Mouse (Mus musculus) stomach, postnatal 0 days (tissue): ENCODE results near the gene Snrnp35. TPM values are rescaled to one million over a fixed set of nuclear protein-coding genes. Genes with fewer than 3 reads are reported as not detected.
A peak's percentile ranks its signal among the peaks of the same experiment; 100 is the strongest.

Source experiments
- ATAC-seq: fragments of 200-750 bp; cut with Nextera tagmentation; 2 replicates; pipeline ENCODE4 v1.8.0; 2017; ENCODE audit not compliant: low FRiP score, low TSS enrichment
- DNase-seq: peaks from one replicate; pipeline ENCODE4 v3.0.0-alpha.2; 2016; ENCODE audit warnings: low spot score
- H3K27ac ChIP-seq: fragments of 300-500 bp; sonication (generic); replicated peaks from 2 replicates; pipeline ENCODE4 v1.5.1; 2014; ENCODE audit warnings: mild to moderate bottlenecking, control low read depth
- H3K27me3 ChIP-seq: fragments of 300-500 bp; sonication (generic); 2 replicates; pipeline ENCODE4 v1.6.1; 2014; ENCODE audit warnings: low read length; ENCODE audit not compliant: control insufficient read depth, insufficient read depth
- H3K36me3 ChIP-seq: fragments of 300-500 bp; sonication (generic); 2 replicates; pipeline ENCODE4 v1.6.1; 2014; ENCODE audit warnings: low read length, mixed read lengths; ENCODE audit not compliant: control insufficient read depth, insufficient read depth
- H3K4me1 ChIP-seq: fragments of 300-500 bp; sonication (generic); replicated peaks from 2 replicates; pipeline ENCODE4 v1.6.1; 2014; ENCODE audit warnings: antibody characterized with exemption; ENCODE audit not compliant: control insufficient read depth, insufficient read depth
- H3K4me2 ChIP-seq: fragments of 300-500 bp; sonication (generic); replicated peaks from 2 replicates; pipeline ENCODE4 v1.6.1; 2014; ENCODE audit warnings: low read depth, mild to moderate bottlenecking, control low read depth, moderate library complexity
- H3K4me3 ChIP-seq: fragments of 300-500 bp; sonication (generic); 2 replicates; pipeline ENCODE4 v1.5.1; 2014; ENCODE audit warnings: low read depth, low read length, control low read depth
- H3K9ac ChIP-seq: fragments of 300-500 bp; sonication (generic); 2 replicates; pipeline ENCODE4 v1.6.1; 2014; ENCODE audit warnings: mild to moderate bottlenecking, low read length, control low read depth, mixed read lengths
- H3K9me3 ChIP-seq: fragments of 300-500 bp; sonication (generic); 2 replicates; pipeline ENCODE4 v1.6.1; 2016; ENCODE audit warnings: low read length; ENCODE audit not compliant: control insufficient read depth
- CTCF ChIP-seq: IDR thresholded peaks from 2 replicates; pipeline ENCODE4 v1.5.1; 2016; ENCODE audit warnings: antibody characterized with exemption, low read depth, mild to moderate bottlenecking, moderate library complexity
- EP300 ChIP-seq: optimal IDR thresholded peaks from 2 replicates; pipeline ENCODE3; 2016; ENCODE audit warnings: antibody characterized with exemption
- WGBS: fragments of 180-500 bp; shearing (Covaris S2); extraction: QIAGEN DNeasy Blood & Tissue Kit; methylation state at CpG from one replicate; pipeline ENCODE4 v1.1.7; 2014; 5-methylcytosine and 5-hydroxymethylcytosine counted together
- polyA plus RNA-seq: library from polyadenylated mRNA; unstranded; fragments of >200 nt; fragmentation: Nextera tagmentation; extraction: Ambion mirVana; gene quantifications from 2 replicates; pipeline ENCODE4 v1.2.1, GENCODE M21; 2015

The Snrnp35 gene
- polyA plus RNA-seq, 1 experiment from 2014 or later = 10.8 TPM

GRCm38 (mm10) chr5:124529697-124530096 is 46.8 kb downstream of the Snrnp35 start:
- no peak for TF ChIP-seq CTCF
- no peak for TF ChIP-seq EP300
- peak overlapping the region; percentile 77 for H3K4me2 ChIP-seq
- H3K9ac ChIP-seq = peak overlapping the region; percentile 77; the same call in 1 of the 2 replicates
- no peaks in the 10 kb centered on the region for H3K9me3 ChIP-seq
- no peaks in the 10 kb centered on the region for H3K27me3 ChIP-seq
- DNase-seq = no peak
- no peak for ATAC-seq
- H3K36me3 ChIP-seq = no peaks in the 10 kb centered on the region; the same call in 1 of the 2 replicates
- peak overlapping the region; percentile 83; the same call in 1 of the 2 replicates for H3K27ac ChIP-seq
- peaks cover 8% of the 10 kb centered on the region for H3K4me1 ChIP-seq
- 47% methylated on average over 8 of the region's 8 CpGs for WGBS
- peak overlapping the region; percentile 82 for H3K4me3 ChIP-seq

- H3K4me3 ChIP-seq = peak within 1 kb of the TSS; percentile 82
- peak within 1 kb of the TSS; percentile 77 for H3K4me2 ChIP-seq
- WGBS = under 1% methylated on average over 85 of the region's 96 CpGs
- no peaks in the 10 kb centered on the region; the same call in 1 of the 2 replicates for H3K36me3 ChIP-seq
- no peaks in the 10 kb centered on the region for H3K27me3 ChIP-seq
- H3K9ac ChIP-seq = peak within 1 kb of the TSS; percentile 77
- ATAC-seq (peak; percentile 72), DNase-seq (peak; percentile 69)
- no peak for TF ChIP-seq EP300
- TF ChIP-seq CTCF = no peak
- H3K9me3 ChIP-seq = no peaks in the 10 kb centered on the region
- H3K27ac ChIP-seq = peak within 1 kb of the TSS; percentile 83
- H3K4me1 ChIP-seq = peaks cover 8% of the 10 kb centered on the region
Measured at GRCm38 (mm10) chr5:124530655-124531582, 48.0 kb downstream of the Snrnp35 start, which contains the start of gene Rilpl1. Rilpl1 (minus strand) TSS chr5:124531391.

GRCm38 (mm10) chr5:124531583-124531930 is 48.6 kb downstream of the Snrnp35 start:
- 14% methylated on average over 14 of the region's 14 CpGs for WGBS
- Histone ChIP-seq H3K27ac (peak overlapping the region; percentile 83), H3K4me2 (peak overlapping the region; percentile 77), H3K9me3 (no peaks in the 10 kb centered on the region), H3K4me3 (peak overlapping the region; percentile 82), H3K4me1 (peaks cover 8% of the 10 kb centered on the region), H3K27me3 (no peaks in the 10 kb centered on the region), H3K9ac (peak overlapping the region; percentile 77), H3K36me3 (no peaks in the 10 kb centered on the region; the same call in 1 of the 2 replicates)
- TF ChIP-seq EP300 (no peak), CTCF (no peak)
- ATAC-seq = no peak; the same call in 1 of the 2 replicates
- no peak for DNase-seq

- WGBS = 32% methylated on average over 7 of the region's 7 CpGs
- H3K9ac ChIP-seq = no peak overlapping the region
- no peak overlapping the region for H3K4me3 ChIP-seq
- TF ChIP-seq CTCF (no peak), EP300 (no peak)
- 0 out of 2 replicates have a peak overlapping the region, but pooled peaks have one; percentile 40 for H3K27ac ChIP-seq
- H3K27me3 ChIP-seq = no peaks in the 10 kb centered on the region
- no peaks in the 10 kb centered on the region for H3K36me3 ChIP-seq
- peaks cover 8% of the 10 kb centered on the region for H3K4me1 ChIP-seq
- H3K4me2 ChIP-seq = no peak overlapping the region
- ATAC-seq (no peak), DNase-seq (no peak)
- no peaks in the 10 kb centered on the region for H3K9me3 ChIP-seq
Measured at GRCm38 (mm10) chr5:124532451-124532850, 49.5 kb downstream of the Snrnp35 start.

DNA sequence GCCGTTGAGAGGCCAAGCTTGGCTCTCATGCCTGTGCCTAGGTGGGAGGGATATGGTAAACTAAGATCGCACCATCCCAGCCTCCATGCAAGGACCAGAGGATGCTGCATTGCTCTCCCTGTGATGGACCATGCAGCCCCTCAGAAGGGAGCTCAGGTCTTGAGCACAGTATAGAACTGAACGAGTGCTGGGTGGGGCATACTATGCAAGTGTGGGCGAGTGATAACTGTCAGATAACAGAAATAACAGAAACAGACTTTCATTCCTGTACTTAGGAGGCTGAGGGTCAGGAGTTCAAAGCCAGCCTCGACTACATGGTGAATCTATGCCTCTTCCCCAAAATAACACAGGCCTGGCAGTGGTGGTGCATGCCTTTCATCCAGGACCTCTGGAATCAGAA is 52.1 kb downstream of the Snrnp35 start:
- Histone ChIP-seq H3K9ac (no peak overlapping the region), H3K27me3 (no peaks in the 10 kb centered on the region), H3K4me2 (no peak overlapping the region), H3K27ac (no peak overlapping the region), H3K36me3 (no peaks in the 10 kb centered on the region), H3K9me3 (no peaks in the 10 kb centered on the region), H3K4me3 (no peak overlapping the region), H3K4me1 (0 out of 2 replicates have a peak, but pooled peaks cover 2% of the 10 kb centered on the region)
- DNase-seq (no peak), ATAC-seq (no peak)
- no peak for TF ChIP-seq EP300
- no peak for TF ChIP-seq CTCF
- 56% methylated on average over 5 of the region's 5 CpGs for WGBS

DNA sequence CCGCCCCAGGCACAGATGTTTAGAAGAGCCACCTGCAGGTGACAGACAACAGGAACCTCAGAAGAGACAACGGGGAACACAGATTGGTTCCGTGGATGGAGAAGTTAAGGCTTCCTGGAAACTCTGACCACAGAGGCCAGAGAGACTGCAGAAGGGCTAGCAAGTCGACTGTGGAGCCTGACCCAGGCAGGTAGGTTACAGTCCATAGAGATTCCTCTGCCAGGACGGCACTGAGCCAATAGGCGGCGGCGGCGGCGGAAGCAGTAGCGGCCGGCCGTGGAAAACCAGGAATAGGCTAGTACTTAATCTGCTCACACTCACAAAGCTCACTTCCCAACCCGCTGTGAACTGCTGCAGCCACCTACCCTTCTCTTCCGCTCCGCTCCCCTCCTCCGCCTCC is 53.8 kb downstream of the Snrnp35 start:
- peak; percentile 22; the same call in 1 of the 2 replicates for TF ChIP-seq CTCF
- no peak for TF ChIP-seq EP300

More for the DNA sequence above, 53.8 kb downstream of the Snrnp35 start:
- DNase-seq = peak; percentile 74
- WGBS = 4% methylated on average over 17 of the region's 17 CpGs
- Histone ChIP-seq H3K9ac (peak overlapping the region; percentile 27; the same call in 1 of the 2 replicates), H3K4me2 (peak overlapping the region; percentile 34), H3K27ac (0 out of 2 replicates have a peak overlapping the region, but pooled peaks have one; percentile 65), H3K9me3 (no peaks in the 10 kb centered on the region), H3K27me3 (no peaks in the 10 kb centered on the region), H3K36me3 (no peaks in the 10 kb centered on the region), H3K4me1 (no peaks in the 10 kb centered on the region), H3K4me3 (0 out of 2 replicates have a peak overlapping the region, but pooled peaks have one; percentile 4)
- no peak; the same call in 1 of the 2 replicates for ATAC-seq
